Mouse (Mus musculus): ENCODE data around the gene Gm28035. TPM values are rescaled to one million over a fixed set of nuclear protein-coding genes. Genes with fewer than 3 reads are reported as not detected.
A peak's percentile ranks its signal among the peaks of the same experiment; 100 is the strongest.

The Gm28035 gene
- polyA plus RNA-seq, 1 experiment from 2014 or later = 0.15 TPM

DNA sequence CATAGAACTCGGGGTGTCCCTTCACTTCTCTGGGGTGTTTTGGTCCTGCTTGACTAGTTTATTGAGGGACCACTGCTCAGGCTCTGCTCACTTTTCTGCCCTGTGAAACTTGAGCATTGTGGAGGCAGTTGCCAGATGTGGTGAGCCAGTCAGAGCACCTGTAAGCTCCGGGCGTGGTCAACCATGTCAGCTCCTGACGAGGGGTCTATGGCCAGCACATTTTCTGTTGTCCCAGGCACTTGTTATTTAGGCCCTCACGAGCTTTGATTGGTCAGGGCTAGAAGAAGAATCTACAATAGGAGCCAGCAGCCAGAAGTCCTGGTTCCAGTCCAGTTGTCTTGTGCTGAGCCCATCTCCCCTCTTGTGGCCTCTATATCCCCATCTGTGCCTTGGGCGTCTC lies 23.4 kb downstream of the Gm28035 start:
- ATAC-seq (ENCODE audit: low read depth) = no peak

DNA sequence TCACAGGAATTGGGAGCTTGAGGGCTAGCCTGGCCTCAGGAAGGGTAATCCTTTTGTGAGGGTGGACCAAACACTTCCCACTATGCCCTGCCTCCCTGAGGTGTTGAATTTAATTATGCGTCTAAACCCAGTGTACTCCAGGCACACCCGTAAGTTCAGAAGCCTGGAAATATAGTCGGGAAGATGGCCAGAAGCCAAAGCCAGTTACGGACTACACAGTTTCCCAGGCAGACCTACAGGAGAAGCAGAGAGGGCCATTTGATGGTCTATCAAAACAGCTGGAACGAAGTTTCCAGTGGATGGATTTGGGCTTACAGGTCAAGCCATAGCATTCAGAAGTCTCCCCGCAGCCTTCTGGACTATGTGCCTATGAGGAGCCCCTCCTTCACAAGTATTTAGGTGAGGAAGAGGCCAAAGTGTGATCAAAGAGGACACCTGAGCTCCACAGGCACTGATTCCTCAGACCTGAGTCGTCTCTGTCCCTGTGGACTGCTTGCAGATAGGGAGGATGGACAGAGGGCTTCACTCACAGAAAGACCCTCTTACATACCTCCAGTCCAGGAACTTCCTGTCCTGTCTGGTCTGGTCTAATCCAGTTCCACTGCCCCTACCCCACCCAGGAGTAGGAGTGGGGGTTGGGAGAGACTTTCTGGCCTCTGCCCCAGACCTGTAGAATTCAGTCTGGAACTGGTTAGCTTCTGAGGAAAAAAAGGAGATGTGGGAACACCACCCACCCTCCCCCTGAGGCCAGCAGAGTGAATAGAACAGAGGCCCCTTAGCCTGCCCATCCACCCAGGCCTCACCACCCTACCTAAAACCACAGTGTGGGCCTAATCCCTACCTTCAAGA lies 24.5 kb downstream of the Gm28035 start:
- H3K4me1 ChIP-seq (ENCODE audit: control insufficient read depth, insufficient read depth, low read length) = peaks cover 6% of the 10 kb centered on the region; the same call in 1 of the 2 replicates
- no peak overlapping the region for H3K4me2 ChIP-seq (ENCODE audit: low read depth, low read length)
- H3K27me3 ChIP-seq (ENCODE audit: control insufficient read depth, insufficient read depth, low read length) = no peaks in the 10 kb centered on the region
- ATAC-seq (ENCODE audit: low read depth) = no peak
- no peak overlapping the region for H3K4me3 ChIP-seq (ENCODE audit: low read depth, low read length)
- H3K36me3 ChIP-seq (ENCODE audit: control insufficient read depth, insufficient read depth, low read length) = peaks cover 22% of the 10 kb centered on the region
- H3K9me3 ChIP-seq (ENCODE audit: control insufficient read depth, low read length) = no peaks in the 10 kb centered on the region
- H3K27ac ChIP-seq (ENCODE audit: low read depth, low read length) = no peak overlapping the region
- 81% methylated on average over 7 of the region's 7 CpGs for WGBS
- H3K9ac ChIP-seq (replicated peaks; ENCODE audit: low read depth, low read length) = no peak overlapping the region

More for the DNA sequence above, 23.4 kb downstream of the Gm28035 start:
- Histone ChIP-seq H3K27ac (ENCODE audit: low read depth, low read length) (no peak overlapping the region), H3K27me3 (ENCODE audit: control insufficient read depth, insufficient read depth, low read length) (no peaks in the 10 kb centered on the region), H3K9me3 (ENCODE audit: control insufficient read depth, low read length) (no peaks in the 10 kb centered on the region), H3K4me2 (ENCODE audit: low read depth, low read length) (no peak overlapping the region), H3K9ac (replicated peaks; ENCODE audit: low read depth, low read length) (no peak overlapping the region), H3K4me3 (ENCODE audit: low read depth, low read length) (no peak overlapping the region), H3K36me3 (ENCODE audit: control insufficient read depth, insufficient read depth, low read length) (peaks cover 25% of the 10 kb centered on the region), H3K4me1 (ENCODE audit: control insufficient read depth, insufficient read depth, low read length) (peaks cover 6% of the 10 kb centered on the region; the same call in 1 of the 2 replicates)
- 94% methylated on average over 6 of the region's 6 CpGs for WGBS

DNA sequence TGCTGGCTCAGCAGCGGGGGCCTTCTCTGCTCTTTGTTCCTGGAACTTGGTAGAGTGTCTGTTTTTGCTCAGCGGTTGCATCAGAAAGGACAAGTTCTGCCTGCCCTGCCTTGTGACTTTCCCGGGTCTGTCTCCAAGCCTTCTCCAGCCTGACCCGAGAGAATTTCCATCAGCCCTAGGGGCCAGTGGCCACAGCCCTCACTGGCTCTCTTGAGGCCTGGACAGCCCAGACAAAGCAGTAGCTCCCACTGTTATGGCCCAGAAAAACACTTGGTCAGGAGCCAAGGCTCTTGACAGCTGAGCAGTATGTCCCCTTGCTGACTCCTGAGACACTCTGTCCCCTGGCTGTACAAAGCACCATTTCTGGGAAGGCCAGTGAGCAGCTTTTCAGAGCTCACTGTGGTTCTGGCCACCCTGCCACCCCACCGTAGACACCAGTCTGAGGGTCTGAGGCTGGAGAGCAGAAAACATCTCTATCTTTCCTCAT lies 25.4 kb downstream of the Gm28035 start, which contains the start of gene Phyhd1:
Gene Phyhd1 (plus strand): TSS at position 437 of the 487 bp plus-strand sequence.
- no peaks in the 10 kb centered on the region for H3K9me3 ChIP-seq (ENCODE audit: control insufficient read depth, low read length)
- H3K27me3 ChIP-seq (ENCODE audit: control insufficient read depth, insufficient read depth, low read length) = no peaks in the 10 kb centered on the region
- no peak for ATAC-seq (ENCODE audit: low read depth)
- WGBS = 33% methylated on average over 5 of the region's 5 CpGs
- peaks cover 19% of the 10 kb centered on the region for H3K36me3 ChIP-seq (ENCODE audit: control insufficient read depth, insufficient read depth, low read length)
- H3K27ac ChIP-seq (ENCODE audit: low read depth, low read length) = peak within 1 kb of the TSS; percentile 50
- H3K4me2 ChIP-seq (ENCODE audit: low read depth, low read length) = no peak within 1 kb of the TSS
- H3K4me1 ChIP-seq (ENCODE audit: control insufficient read depth, insufficient read depth, low read length) = peaks cover 6% of the 10 kb centered on the region; the same call in 1 of the 2 replicates
- H3K9ac ChIP-seq (replicated peaks; ENCODE audit: low read depth, low read length) = no peak within 1 kb of the TSS
- H3K4me3 ChIP-seq (ENCODE audit: low read depth, low read length) = no peak within 1 kb of the TSS

DNA sequence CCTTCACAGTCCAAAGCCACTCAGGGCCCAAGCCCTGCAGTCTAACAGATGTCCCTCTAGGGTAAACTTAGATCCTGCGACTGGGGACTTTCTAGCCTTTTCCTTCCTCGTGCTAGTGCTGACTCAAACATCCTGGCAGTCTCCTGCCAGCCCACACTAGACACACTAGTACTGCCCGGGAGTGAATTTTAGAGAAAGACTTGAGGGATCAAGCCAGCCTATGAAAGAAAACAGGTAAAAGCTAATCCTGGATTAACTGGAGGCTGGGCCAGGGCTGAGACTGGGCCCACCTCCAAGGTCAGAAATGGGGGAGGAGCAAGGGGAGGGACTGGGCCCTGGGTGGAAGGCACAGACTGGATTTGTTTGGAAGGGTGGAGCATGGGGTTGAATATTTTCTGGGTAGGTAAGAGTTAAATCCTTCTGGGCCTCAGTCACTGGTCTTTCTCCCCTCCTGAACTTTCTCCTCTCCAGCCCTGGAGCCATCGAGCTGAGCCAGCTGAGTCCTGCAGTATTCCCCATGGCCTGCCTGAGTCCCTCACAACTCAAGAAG lies 26.1 kb downstream of the Gm28035 start:
- Histone ChIP-seq H3K9ac (replicated peaks; ENCODE audit: low read depth, low read length) (no peak overlapping the region), H3K9me3 (ENCODE audit: control insufficient read depth, low read length) (no peaks in the 10 kb centered on the region), H3K4me2 (ENCODE audit: low read depth, low read length) (no peak overlapping the region), H3K27me3 (ENCODE audit: control insufficient read depth, insufficient read depth, low read length) (no peaks in the 10 kb centered on the region), H3K27ac (ENCODE audit: low read depth, low read length) (peak overlapping the region; percentile 50), H3K36me3 (ENCODE audit: control insufficient read depth, insufficient read depth, low read length) (peaks cover 19% of the 10 kb centered on the region), H3K4me3 (ENCODE audit: low read depth, low read length) (no peak overlapping the region), H3K4me1 (ENCODE audit: control insufficient read depth, insufficient read depth, low read length) (peaks cover 6% of the 10 kb centered on the region; the same call in 1 of the 2 replicates)
- WGBS = 33% methylated on average over 4 of the region's 4 CpGs
- no peak for ATAC-seq (ENCODE audit: low read depth)

DNA sequence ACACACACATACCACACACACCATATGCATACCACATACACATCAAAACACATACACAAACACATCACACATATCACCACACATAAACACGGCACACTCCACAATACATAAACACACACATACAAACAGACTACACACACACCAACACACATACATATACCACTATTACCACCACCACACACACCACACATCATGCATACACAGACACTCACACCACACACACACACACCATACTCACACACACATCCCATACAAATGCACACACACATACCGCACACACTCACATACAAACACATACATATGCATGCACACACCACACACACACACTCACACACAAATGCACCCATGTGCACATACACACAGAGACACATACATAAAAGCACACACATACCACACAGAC lies 27.1 kb downstream of the Gm28035 start:
- Histone ChIP-seq H3K27me3 (ENCODE audit: control insufficient read depth, insufficient read depth, low read length) (no peaks in the 10 kb centered on the region), H3K4me3 (ENCODE audit: low read depth, low read length) (no peak overlapping the region), H3K4me1 (ENCODE audit: control insufficient read depth, insufficient read depth, low read length) (peaks cover 6% of the 10 kb centered on the region; the same call in 1 of the 2 replicates), H3K9me3 (ENCODE audit: control insufficient read depth, low read length) (no peaks in the 10 kb centered on the region), H3K27ac (ENCODE audit: low read depth, low read length) (no peak overlapping the region), H3K9ac (replicated peaks; ENCODE audit: low read depth, low read length) (no peak overlapping the region), H3K36me3 (ENCODE audit: control insufficient read depth, insufficient read depth, low read length) (peaks cover 13% of the 10 kb centered on the region; the same call in 1 of the 2 replicates), H3K4me2 (ENCODE audit: low read depth, low read length) (no peak overlapping the region)
- WGBS = 97% methylated on average over 2 of the region's 2 CpGs
- ATAC-seq (ENCODE audit: low read depth) = no peak

DNA sequence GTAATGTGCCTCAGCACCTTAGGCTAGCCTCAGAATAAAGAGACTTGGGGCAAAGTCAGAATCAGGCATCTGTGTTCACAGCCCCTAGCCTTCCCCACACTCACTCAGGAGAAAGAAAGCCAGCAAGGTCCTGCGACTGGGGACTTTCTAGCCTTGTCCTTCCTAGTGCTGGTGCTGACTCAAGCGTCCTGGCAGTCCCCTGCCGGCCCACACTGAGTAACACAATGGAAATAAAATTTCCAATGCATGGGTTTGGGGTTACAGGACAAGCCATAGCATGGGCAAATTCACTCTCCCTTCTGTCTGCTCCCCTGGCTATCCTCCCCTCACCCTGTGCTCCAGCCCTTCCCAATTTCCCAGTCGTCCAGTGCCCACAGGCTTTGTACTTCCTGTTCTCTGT lies 28.0 kb downstream of the Gm28035 start:
- no peak overlapping the region for H3K9ac ChIP-seq (replicated peaks; ENCODE audit: low read depth, low read length)
- no peak overlapping the region for H3K27ac ChIP-seq (ENCODE audit: low read depth, low read length)
- ATAC-seq (ENCODE audit: low read depth) = no peak
- no peaks in the 10 kb centered on the region for H3K27me3 ChIP-seq (ENCODE audit: control insufficient read depth, insufficient read depth, low read length)
- H3K9me3 ChIP-seq (ENCODE audit: control insufficient read depth, low read length) = no peaks in the 10 kb centered on the region
- peaks cover 10% of the 10 kb centered on the region; the same call in 1 of the 2 replicates for H3K36me3 ChIP-seq (ENCODE audit: control insufficient read depth, insufficient read depth, low read length)
- WGBS = 63% methylated on average over 4 of the region's 4 CpGs
- peaks cover 3% of the 10 kb centered on the region; the same call in 1 of the 2 replicates for H3K4me1 ChIP-seq (ENCODE audit: control insufficient read depth, insufficient read depth, low read length)
- no peak overlapping the region for H3K4me2 ChIP-seq (ENCODE audit: low read depth, low read length)
- H3K4me3 ChIP-seq (ENCODE audit: low read depth, low read length) = no peak overlapping the region

DNA sequence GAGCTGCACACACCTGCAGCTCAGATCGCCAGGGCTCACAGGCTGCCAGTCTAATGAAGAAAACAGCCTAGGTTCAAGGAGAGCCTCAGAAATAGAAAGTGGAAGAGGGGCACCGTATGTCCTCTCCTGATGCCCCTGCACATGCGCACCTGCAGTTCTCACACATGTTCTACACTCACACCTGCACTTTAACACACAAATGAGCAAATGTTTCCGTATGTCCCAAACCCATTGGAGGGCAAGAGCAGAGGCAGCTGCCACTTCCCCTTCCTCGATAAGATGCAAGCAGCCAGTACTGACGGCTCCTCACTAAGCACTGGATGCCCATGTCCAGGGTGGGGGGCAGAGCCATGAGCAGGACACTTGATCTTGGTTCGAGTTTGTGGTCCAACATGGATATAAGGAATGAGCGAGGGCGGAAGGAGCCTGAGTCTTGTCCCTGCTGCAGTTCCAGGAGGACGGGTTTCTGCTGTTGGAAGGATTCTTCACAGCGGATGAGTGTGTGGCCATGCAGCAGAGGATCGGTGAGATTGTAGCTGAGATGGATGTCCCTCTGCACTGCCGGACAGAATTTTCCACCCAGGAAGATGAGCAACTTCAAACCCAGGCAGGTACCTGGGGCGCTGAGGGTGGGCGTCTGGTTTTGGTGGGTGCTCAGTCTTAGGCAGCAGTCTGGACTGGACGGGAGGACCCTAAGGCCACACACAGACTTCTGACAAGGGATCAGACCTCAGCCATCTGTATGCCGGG lies 29.0 kb downstream of the Gm28035 start:
- no peak overlapping the region for H3K27ac ChIP-seq (ENCODE audit: low read depth, low read length)
- 0 out of 2 replicates have a peak, but pooled peaks cover 3% of the 10 kb centered on the region for H3K36me3 ChIP-seq (ENCODE audit: control insufficient read depth, insufficient read depth, low read length)
- H3K27me3 ChIP-seq (ENCODE audit: control insufficient read depth, insufficient read depth, low read length) = no peaks in the 10 kb centered on the region
- H3K9ac ChIP-seq (replicated peaks; ENCODE audit: low read depth, low read length) = no peak overlapping the region
- H3K4me3 ChIP-seq (ENCODE audit: low read depth, low read length) = no peak overlapping the region
- H3K9me3 ChIP-seq (ENCODE audit: control insufficient read depth, low read length) = no peaks in the 10 kb centered on the region
- no peak overlapping the region for H3K4me2 ChIP-seq (ENCODE audit: low read depth, low read length)
- WGBS = 91% methylated on average over 17 of the region's 17 CpGs
- H3K4me1 ChIP-seq (ENCODE audit: control insufficient read depth, insufficient read depth, low read length) = peaks cover 3% of the 10 kb centered on the region; the same call in 1 of the 2 replicates
- no peak for ATAC-seq (ENCODE audit: low read depth)

DNA sequence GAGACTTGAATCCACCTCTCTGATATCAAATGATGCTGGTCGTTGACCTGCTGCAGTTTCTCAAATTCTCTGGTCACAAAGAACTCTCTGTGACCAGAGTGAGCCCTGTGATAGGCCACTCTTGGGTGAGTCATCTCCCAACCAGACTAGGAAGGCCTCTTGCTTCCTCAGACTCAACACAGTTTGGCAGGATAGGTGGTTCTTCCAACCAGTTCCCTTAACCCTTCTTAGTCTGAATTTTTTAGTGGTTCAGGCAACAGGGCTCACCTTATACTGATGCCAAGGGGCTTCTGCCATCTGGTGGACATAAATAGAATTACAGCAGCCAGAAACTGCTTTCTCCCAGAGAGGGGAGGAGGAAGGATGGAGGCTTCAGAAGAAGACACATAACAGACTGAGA lies 29.8 kb downstream of the Gm28035 start:
- Histone ChIP-seq H3K27me3 (ENCODE audit: control insufficient read depth, insufficient read depth, low read length) (no peaks in the 10 kb centered on the region), H3K27ac (ENCODE audit: low read depth, low read length) (no peak overlapping the region)
- ATAC-seq (ENCODE audit: low read depth) = peak; percentile 73

More for the DNA sequence above, 29.8 kb downstream of the Gm28035 start:
- H3K36me3 ChIP-seq (ENCODE audit: control insufficient read depth, insufficient read depth, low read length) = 0 out of 2 replicates have a peak, but pooled peaks cover 3% of the 10 kb centered on the region
- WGBS = 81% methylated on average over 1 of the region's 1 CpGs
- H3K4me2 ChIP-seq (ENCODE audit: low read depth, low read length) = no peak overlapping the region
- H3K4me1 ChIP-seq (ENCODE audit: control insufficient read depth, insufficient read depth, low read length) = peaks cover 3% of the 10 kb centered on the region; the same call in 1 of the 2 replicates
- no peaks in the 10 kb centered on the region for H3K9me3 ChIP-seq (ENCODE audit: control insufficient read depth, low read length)
- no peak overlapping the region for H3K9ac ChIP-seq (replicated peaks; ENCODE audit: low read depth, low read length)
- no peak overlapping the region for H3K4me3 ChIP-seq (ENCODE audit: low read depth, low read length)
